In the genomic region with DNA sequence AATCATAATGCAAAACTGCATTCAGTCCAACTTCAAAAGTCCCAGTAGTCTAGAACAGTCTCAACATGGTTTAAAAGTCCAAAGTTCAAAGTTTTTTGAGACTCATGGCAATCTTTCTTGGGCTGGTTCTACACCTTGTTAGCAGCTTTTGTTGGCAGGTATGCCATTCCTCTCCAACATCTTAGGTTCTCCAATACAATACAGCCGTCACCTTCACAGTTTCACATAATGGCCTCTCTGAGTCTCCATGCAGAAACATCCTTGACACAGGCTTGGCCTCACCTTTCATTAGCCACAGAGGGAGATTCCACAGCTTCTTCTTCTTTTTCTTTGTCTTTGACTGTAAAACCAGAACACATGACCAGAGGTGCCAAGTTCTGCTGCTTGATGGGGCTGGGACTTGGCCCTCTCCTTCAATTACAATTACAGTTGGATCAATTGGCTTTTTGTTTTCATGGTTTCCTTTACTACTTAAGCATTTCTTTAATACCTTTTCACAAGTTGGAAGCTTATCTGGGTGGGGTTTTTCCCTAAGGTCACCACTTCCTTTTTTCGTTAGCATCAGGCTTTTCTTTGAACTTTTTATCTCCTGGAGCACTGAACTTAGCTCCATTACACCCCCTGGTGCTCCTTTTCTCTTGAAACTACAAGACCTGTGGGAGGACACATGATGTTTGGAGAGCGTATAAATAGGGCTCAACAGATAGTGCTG, we compare ENCODE assay signal across 17 mouse cellular contexts.
A peak's percentile ranks its signal among the peaks of the same experiment; 100 is the strongest.
DNase-seq lines count a peak whose midpoint lies in the region; ATAC-seq lines count a peak whose summit lies in the region.
"Had no signal": no experiment of that assay in that cellular context is flagged by ENCODE, and none has a peak within 500 bp of the region (broad histone marks: within the 10 kb centered on the region; RNA-seq: fewer than 3 reads in every experiment).

No protein-coding gene starts in this region.

- DNase-seq in heart, adult 11 months, result peak; percentile 68
- DNase-seq in heart, adult 8-10 months (ENCODE audit: low spot score), result no peak
- peak; percentile 41 for DNase-seq in naive thymus-derived CD4-positive, alpha-beta T cell, adult 2 months (ENCODE audit: low read depth)
- DNase-seq in left cerebral cortex, adult 8-10 months (ENCODE audit: low spot score in 2 of 2), result no peak
- no peak for DNase-seq in kidney, adult 9 months
- DNase-seq: adrenal gland, adult 8-10 months; cerebellum, adult 18-20 months; kidney, postnatal 25 days; layer of hippocampus, adult 9-11 months; lung, adult 18-20 months; thymus, postnatal 4 days had no signal

- peak; percentile 69 for ATAC-seq in CD4-positive, CD25-positive, alpha-beta regulatory T cell, adult 4 months
- peak; percentile 76 for ATAC-seq in activated CD4-positive, CD25-positive, alpha-beta regulatory T cell, adult 4 months
- no peak for ATAC-seq in erythroblast, adult 5-6 weeks (replicated peaks; ENCODE audit: low FRiP score, poor library complexity, severe bottlenecking)
- ATAC-seq: forebrain, embryonic 14.5 days; midbrain, embryonic 16.5 days; Patski had no signal

Comparison
In these comparisons a context has a peak if more than half of its experiments do, and no peak if none do; other contexts are left out.
1. DNase-seq: peak in heart, adult 11 months (single experiment) and naive thymus-derived CD4-positive, alpha-beta T cell, adult 2 months (single experiment); none in heart, adult 8-10 months (single experiment), left cerebral cortex, adult 8-10 months (0 of 2) and kidney, adult 9 months (single experiment).